Comparison of ENCODE assay signal across 9 mouse cellular contexts in the genomic region with DNA sequence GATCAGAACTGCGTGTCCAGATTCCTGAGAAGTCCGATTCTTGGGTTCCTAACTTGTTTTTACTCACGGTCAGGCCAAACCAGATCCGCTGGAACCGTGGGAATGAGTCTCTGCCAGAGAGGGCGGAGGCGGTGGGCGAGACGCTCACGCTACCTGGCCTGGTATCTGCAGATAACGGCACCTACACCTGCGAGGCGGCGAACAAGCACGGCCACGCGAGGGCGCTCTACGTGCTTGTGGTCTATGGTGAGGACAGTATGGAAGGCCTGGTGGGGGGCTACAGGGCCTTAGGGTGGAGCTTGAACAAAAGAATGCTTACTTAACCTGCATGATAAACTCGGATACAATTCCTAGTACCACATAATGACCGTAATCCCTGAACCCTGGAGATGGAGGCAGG. TPM values are rescaled to one million over a fixed set of nuclear protein-coding genes. Genes with fewer than 3 reads are reported as not detected.
DNase-seq lines count a peak whose midpoint lies in the region; ATAC-seq and TF ChIP-seq lines count a peak whose summit lies in the region.
"Had no signal": no experiment of that assay in that cellular context is flagged by ENCODE, and none has a peak within 500 bp of the region (broad histone marks: within the 10 kb centered on the region; RNA-seq: fewer than 3 reads in every experiment).

No protein-coding gene starts in this region.

- 0 out of 2 replicates have a peak, but pooled peaks cover 3% of the 10 kb centered on the region for H3K9me3 ChIP-seq in kidney, embryonic 14.5 days (ENCODE audit: control insufficient read depth, low read length)
- H3K9me3 ChIP-seq in liver, embryonic 13.5 days (replicated peaks) = no peaks in the 10 kb centered on the region
- H3K9me3 ChIP-seq in stomach, postnatal 0 days (ENCODE audit: control insufficient read depth, low read length) = no peaks in the 10 kb centered on the region

- H3K36me3 ChIP-seq in kidney, embryonic 14.5 days (ENCODE audit: control insufficient read depth, insufficient read depth, low read length) = no peaks in the 10 kb centered on the region
- no peaks in the 10 kb centered on the region for H3K36me3 ChIP-seq in liver, embryonic 13.5 days
- no peaks in the 10 kb centered on the region for H3K36me3 ChIP-seq in stomach, postnatal 0 days (ENCODE audit: control insufficient read depth, insufficient read depth, low read length)

- 63% methylated on average over 21 of the region's 21 CpGs for WGBS in kidney, embryonic 14.5 days
- 33% methylated on average over 21 of the region's 21 CpGs for WGBS in liver, embryonic 13.5 days (ENCODE audit: insufficient replicate concordance)
- 49% methylated on average over 21 of the region's 21 CpGs for WGBS in stomach, postnatal 0 days

- H3K4me1 ChIP-seq in kidney, embryonic 14.5 days (ENCODE audit: control insufficient read depth, insufficient read depth, low read length) = peaks cover 20% of the 10 kb centered on the region; the same call in 1 of the 2 replicates
- H3K4me1 ChIP-seq in liver, embryonic 13.5 days (replicated peaks) = peaks cover 36% of the 10 kb centered on the region
- H3K4me1 ChIP-seq in stomach, postnatal 0 days (replicated peaks; ENCODE audit: control insufficient read depth, insufficient read depth) = no peaks in the 10 kb centered on the region; the same call in 1 of the 2 replicates

- intact Hi-C loops in gastrocnemius, postnatal 14 days (cut with DNase I; ENCODE audit: low total_unique reads) = no loop called here

- DNase-seq in kidney, postnatal 14 days = peak; percentile 34
- DNase-seq in ZHBTc4 (ENCODE audit: low read depth, low spot score) = peak; percentile 77
- peak; percentile 28 for DNase-seq in liver, embryonic 13.5 days
- DNase-seq in stomach, postnatal 0 days (ENCODE audit: low spot score) = peak; percentile 47
- no peak for DNase-seq in gastrocnemius, postnatal 14 days
- DNase-seq in frontal cortex, postnatal 25 days (ENCODE audit: low spot score in 2 of 2) = no peak

- TF ChIP-seq EP300 in stomach, postnatal 0 days (optimal IDR thresholded peaks at IDR 0.05) = no peak

- peaks cover 17% of the 10 kb centered on the region for H3K27me3 ChIP-seq in kidney, embryonic 14.5 days (ENCODE audit: control insufficient read depth, insufficient read depth, low read length)
- peaks cover 84% of the 10 kb centered on the region for H3K27me3 ChIP-seq in liver, embryonic 13.5 days
- no peaks in the 10 kb centered on the region for H3K27me3 ChIP-seq in stomach, postnatal 0 days (ENCODE audit: control insufficient read depth, insufficient read depth, low read length)

- H3K4me2 ChIP-seq in kidney, embryonic 14.5 days (replicated peaks; ENCODE audit: low read depth, low read length) = no peak overlapping the region
- H3K4me2 ChIP-seq in liver, embryonic 13.5 days = no peak overlapping the region
- no peak overlapping the region for H3K4me2 ChIP-seq in stomach, postnatal 0 days (replicated peaks; ENCODE audit: low read depth)

- H3K9ac ChIP-seq in kidney, embryonic 14.5 days (ENCODE audit: low read depth, low read length) = no peak overlapping the region
- H3K9ac ChIP-seq in liver, embryonic 13.5 days = no peak overlapping the region
- H3K9ac ChIP-seq in stomach, postnatal 0 days (ENCODE audit: low read length) = no peak overlapping the region

- no peak for ATAC-seq in kidney, embryonic 14.5 days (ENCODE audit: low FRiP score, low TSS enrichment)
- no peak for ATAC-seq in liver, embryonic 13.5 days (ENCODE audit: low read depth)
- ATAC-seq in stomach, postnatal 0 days (ENCODE audit: low FRiP score, low TSS enrichment) = no peak

- peak; percentile 63 for TF ChIP-seq CTCF in stomach, postnatal 0 days (IDR thresholded peaks at IDR 0.05; ENCODE audit: low read depth)

- H3K4me3 ChIP-seq in kidney, embryonic 14.5 days (ENCODE audit: low read length) = no peak overlapping the region
- no peak overlapping the region for H3K4me3 ChIP-seq in liver, embryonic 13.5 days (replicated peaks)
- no peak overlapping the region for H3K4me3 ChIP-seq in stomach, postnatal 0 days (ENCODE audit: low read depth, low read length)

- no peak overlapping the region for H3K27ac ChIP-seq in kidney, embryonic 14.5 days (ENCODE audit: low read depth, low read length)
- no peak overlapping the region for H3K27ac ChIP-seq in liver, embryonic 13.5 days
- no peak overlapping the region for H3K27ac ChIP-seq in stomach, postnatal 0 days (replicated peaks)

RNA-seq across cellular contexts. Expression of a gene that starts 5.3 kb away (rescaled TPM):
- 54.5 and 70.3 TPM in 2 replicates for polyA plus RNA-seq in kidney, embryonic 14.5 days (2014; fragmentation: Nextera tagmentation; extraction: Ambion mirVana)
- 7.0 and 8.3 TPM in 2 replicates for polyA plus RNA-seq in liver, embryonic 13.5 days (2015; fragmentation: Nextera tagmentation; extraction: Ambion mirVana)
- polyA plus RNA-seq in stomach, postnatal 0 days (2015; fragmentation: Nextera tagmentation; extraction: Ambion mirVana) = 13.6 and 15.8 TPM in 2 replicates
- 1 to 10 TPM; 6.4 to 8.3 TPM for total RNA-seq in gastrocnemius, postnatal 14 days (2021)

RNA-seq across cellular contexts. Expression of a gene that starts 10.8 kb away (rescaled TPM):
- 0.17 and 0.61 TPM in 2 replicates for polyA plus RNA-seq in kidney, embryonic 14.5 days (2014; fragmentation: Nextera tagmentation; extraction: Ambion mirVana)
- polyA plus RNA-seq in liver, embryonic 13.5 days (2015; fragmentation: Nextera tagmentation; extraction: Ambion mirVana) = not detected in 2 replicates
- polyA plus RNA-seq in stomach, postnatal 0 days (2015; fragmentation: Nextera tagmentation; extraction: Ambion mirVana) = 0.07 and 0.10 TPM in 2 replicates
- total RNA-seq in gastrocnemius, postnatal 14 days (2021) = not detected
- total RNA-seq: heart, postnatal 10 days; left cerebral cortex, adult 8-10 months had no signal

RNA-seq across cellular contexts. Expression of a gene that starts 19.7 kb away (rescaled TPM):
- polyA plus RNA-seq in kidney, embryonic 14.5 days (2014; fragmentation: Nextera tagmentation; extraction: Ambion mirVana) = 1.5 and 5.9 TPM in 2 replicates
- polyA plus RNA-seq in liver, embryonic 13.5 days (2015; fragmentation: Nextera tagmentation; extraction: Ambion mirVana) = 0.20 and 0.22 TPM in 2 replicates
- polyA plus RNA-seq in stomach, postnatal 0 days (2015; fragmentation: Nextera tagmentation; extraction: Ambion mirVana) = 3.4 and 4.5 TPM in 2 replicates
- 10 to 100 TPM in 1 of 2 experiments, 1 to 10 TPM in 1; 5.3 to 17.7 TPM for total RNA-seq in gastrocnemius, postnatal 14 days (2021)

RNA-seq across cellular contexts. Expression of a gene that starts 29.0 kb away (rescaled TPM):
- 5.0 and 9.5 TPM in 2 replicates for polyA plus RNA-seq in kidney, embryonic 14.5 days (2014; fragmentation: Nextera tagmentation; extraction: Ambion mirVana)
- 0.99 and 1.4 TPM in 2 replicates for polyA plus RNA-seq in liver, embryonic 13.5 days (2015; fragmentation: Nextera tagmentation; extraction: Ambion mirVana)
- 4.3 and 5.7 TPM in 2 replicates for polyA plus RNA-seq in stomach, postnatal 0 days (2015; fragmentation: Nextera tagmentation; extraction: Ambion mirVana)
- total RNA-seq in gastrocnemius, postnatal 14 days (2021) = 10 to 100 TPM; 10.5 to 12.8 TPM

RNA-seq across cellular contexts. Expression of a gene that starts 39.2 kb away (rescaled TPM):
- 14.1 TPM in 2 replicates for polyA plus RNA-seq in kidney, embryonic 14.5 days (2014; fragmentation: Nextera tagmentation; extraction: Ambion mirVana)
- 1.9 and 2.3 TPM in 2 replicates for polyA plus RNA-seq in liver, embryonic 13.5 days (2015; fragmentation: Nextera tagmentation; extraction: Ambion mirVana)
- polyA plus RNA-seq in stomach, postnatal 0 days (2015; fragmentation: Nextera tagmentation; extraction: Ambion mirVana) = 26.8 and 28.8 TPM in 2 replicates
- total RNA-seq in gastrocnemius, postnatal 14 days (2021) = 1 to 10 TPM in 1 of 2 experiments, under 1 TPM in 1; 0.84 to 1.2 TPM

Comparison
In these comparisons a context has a peak if more than half of its experiments do, and no peak if none do; other contexts are left out.
1. DNase-seq: peak in kidney, postnatal 14 days (single experiment), ZHBTc4 (single experiment), liver, embryonic 13.5 days (single experiment) and stomach, postnatal 0 days (single experiment); none in gastrocnemius, postnatal 14 days (single experiment) and frontal cortex, postnatal 25 days (0 of 2).